Comparison of ENCODE assay signal across 10 mouse cellular contexts in genomic region chr17:31840423-31841003, GRCm38 (mm10). TPM values are rescaled to one million over a fixed set of nuclear protein-coding genes. Genes with fewer than 3 reads are reported as not detected.
A peak's percentile ranks its signal among the peaks of the same experiment; 100 is the strongest.
DNase-seq lines count a peak whose midpoint lies in the region; ATAC-seq and TF ChIP-seq lines count a peak whose summit lies in the region.
"Had no signal": no experiment of that assay in that cellular context is flagged by ENCODE, and none has a peak within 500 bp of the region (broad histone marks: within the 10 kb centered on the region; RNA-seq: fewer than 3 reads in every experiment).

No protein-coding gene starts in this region.

- no peak overlapping the region for H3K4me3 ChIP-seq in lung, embryonic 14.5 days (ENCODE audit: low read depth, low read length)
- H3K4me3 ChIP-seq in lung, adult 2 months (replicated peaks; ENCODE audit: extremely low read depth, low read depth, low read length): no peak overlapping the region
- no peak overlapping the region for H3K4me3 ChIP-seq in G1E (ENCODE audit: low read depth, low read length)
- H3K4me3 ChIP-seq in kidney, adult 2 months (ENCODE audit: insufficient read depth, low read depth, low read length): no peak overlapping the region
- H3K4me3 ChIP-seq: midbrain, embryonic 12.5 days had no signal

- peaks cover 21% of the 10 kb centered on the region for H3K4me1 ChIP-seq in lung, embryonic 14.5 days (ENCODE audit: insufficient read depth)
- peaks cover 36% of the 10 kb centered on the region for H3K4me1 ChIP-seq in lung, adult 2 months (ENCODE audit: control insufficient read depth, insufficient read depth, low read length)
- peaks cover 30% of the 10 kb centered on the region for H3K4me1 ChIP-seq in G1E (ENCODE audit: insufficient read depth, low read depth, low read length)
- H3K4me1 ChIP-seq in kidney, adult 2 months (ENCODE audit: control insufficient read depth, insufficient read depth, low read length): no peaks in the 10 kb centered on the region; the same call in 1 of the 2 replicates
- H3K4me1 ChIP-seq: midbrain, embryonic 12.5 days had no signal

- no peak for ATAC-seq in lung, embryonic 14.5 days (ENCODE audit: insufficient read depth)
- ATAC-seq in G1E (ENCODE audit: extremely low read depth, insufficient number of reproducible peaks, low FRiP score, poor library complexity, severe bottlenecking): no peak
- peak; percentile 88 for ATAC-seq in inflammation-experienced regulatory T-cells, adult 6 months
- ATAC-seq: Patski had no signal

- DNase-seq in lung, embryonic 14.5 days: no peak
- no peak for DNase-seq in lung, adult 2 months
- DNase-seq in G1E (ENCODE audit: low spot score): peak; percentile 28
- DNase-seq in thymus, postnatal 10 days (ENCODE audit: low spot score in 2 of 2): peak; percentile 32 to 38
- DNase-seq in right cerebral cortex, adult 18-20 months: no peak
- no peak for DNase-seq in kidney, adult 2 months
- DNase-seq: kidney, adult 9 months had no signal

- TF ChIP-seq CTCF in lung, embryonic 14.5 days (IDR thresholded peaks at IDR 0.05; ENCODE audit: low read depth): no peak
- no peak for TF ChIP-seq CTCF in lung, adult 2 months (IDR thresholded peaks at IDR 0.05; ENCODE audit: insufficient read depth, low read length)
- TF ChIP-seq CTCF in G1E (IDR thresholded peaks at IDR 0.05; ENCODE audit: low read depth, low read length): no peak
- no peak for TF ChIP-seq CTCF in kidney, adult 2 months (conservative IDR thresholded peaks at IDR 0.05; ENCODE audit: insufficient read depth, insufficient read length, low read depth, low read length)

- WGBS in lung, embryonic 14.5 days: 74% methylated on average over 6 of the region's 6 CpGs
- WGBS in lung, adult 2 months: 55% methylated on average over 6 of the region's 6 CpGs
- 82% methylated on average over 6 of the region's 6 CpGs for WGBS in kidney, adult 2 months

- no peak overlapping the region for H3K9ac ChIP-seq in lung, embryonic 14.5 days
- H3K9ac ChIP-seq: midbrain, embryonic 12.5 days had no signal

- no peak for TF ChIP-seq POLR2A in lung, adult 2 months (IDR thresholded peaks at IDR 0.05; ENCODE audit: borderline replicate concordance, extremely low read depth, low read depth, low read length)
- TF ChIP-seq POLR2A in kidney, adult 2 months (IDR thresholded peaks at IDR 0.05; ENCODE audit: low read depth, low read length): no peak

- no peaks in the 10 kb centered on the region for H3K9me3 ChIP-seq in lung, embryonic 14.5 days (ENCODE audit: low read depth, low read length)
- H3K9me3 ChIP-seq in G1E (replicated peaks): peaks cover 5% of the 10 kb centered on the region; the same call in 1 of the 2 replicates
- H3K9me3 ChIP-seq: midbrain, embryonic 12.5 days had no signal

- H3K27me3 ChIP-seq in lung, embryonic 14.5 days (ENCODE audit: insufficient read depth, low read length): no peaks in the 10 kb centered on the region
- peaks cover 13% of the 10 kb centered on the region; the same call in 1 of the 2 replicates for H3K27me3 ChIP-seq in G1E (ENCODE audit: insufficient read depth, low read length)
- H3K27me3 ChIP-seq in kidney, adult 2 months (replicated peaks; ENCODE audit: control insufficient read depth, insufficient read depth, low read length): no peaks in the 10 kb centered on the region
- H3K27me3 ChIP-seq: midbrain, embryonic 12.5 days; Patski had no signal

- no peak overlapping the region for H3K4me2 ChIP-seq in lung, embryonic 14.5 days
- H3K4me2 ChIP-seq: midbrain, embryonic 12.5 days had no signal

- H3K36me3 ChIP-seq in lung, embryonic 14.5 days (ENCODE audit: insufficient read depth): peaks cover 27% of the 10 kb centered on the region
- H3K36me3 ChIP-seq in G1E (replicated peaks): peaks cover 12% of the 10 kb centered on the region
- H3K36me3 ChIP-seq in kidney, adult 2 months (ENCODE audit: control insufficient read depth, insufficient read depth, low read length): peaks cover 3% of the 10 kb centered on the region; the same call in 1 of the 2 replicates

- peak overlapping the region; percentile 30; the same call in 1 of the 2 replicates for H3K27ac ChIP-seq in lung, embryonic 14.5 days (ENCODE audit: low read depth)
- no peak overlapping the region for H3K27ac ChIP-seq in kidney, adult 2 months (ENCODE audit: insufficient read depth, low read depth, low read length)
- H3K27ac ChIP-seq: midbrain, embryonic 12.5 days had no signal

RNA-seq across cellular contexts. Expression of gene Sik1, which starts 15.1 kb away (rescaled TPM):
- polyA plus RNA-seq in lung, embryonic 14.5 days (2014; fragmentation: Nextera tagmentation; extraction: Ambion mirVana): 25.0 and 26.2 TPM in 2 replicates
- 60.5 and 87.9 TPM in 2 replicates for polyA plus RNA-seq in lung, adult 2 months (2012; rRNA removed)
- total RNA-seq in G1E (2014; fragmentation: Nextera tagmentation) (10.5 and 13.1 TPM in 2 replicates), G1E (2017) (0.98 and 1.9 TPM in 2 replicates)
- 6.9 and 7.7 TPM in 2 replicates for polyA plus RNA-seq in G1E (2012)
- 1 to 10 TPM; 2.5 to 3.8 (median 2.7) TPM for polyA plus RNA-seq in inflammation-experienced regulatory T-cells, adult 6 months (2017; shearing (Covaris generic))
- polyA plus RNA-seq in kidney, adult 2 months (2012; rRNA removed): 35.5 and 57.6 TPM in 2 replicates

Comparison
In these comparisons a context has a peak if more than half of its experiments do, and no peak if none do; other contexts are left out.
1. DNase-seq: peak in G1E (single experiment) and thymus, postnatal 10 days (2 of 2); none in lung, embryonic 14.5 days (single experiment), lung, adult 2 months (single experiment), right cerebral cortex, adult 18-20 months (single experiment) and kidney, adult 2 months (single experiment).